Mouse (Mus musculus) embryonic fibroblast, embryonic 13.5 days (primary cell): ENCODE measurements around the gene Litaf.

Source experiments
- CTCF ChIP-seq: IDR thresholded peaks from 2 replicates; pipeline ENCODE4 v1.5.1; 2011; ENCODE audit warnings: mild to moderate bottlenecking, control low read depth, low read length, moderate library complexity, borderline replicate concordance; ENCODE audit not compliant: insufficient read depth
- POLR2A ChIP-seq: IDR thresholded peaks from 2 replicates; pipeline ENCODE4 v1.6.1; 2011; ENCODE audit warnings: low read depth, mild to moderate bottlenecking, control low read depth, low read length, moderate library complexity

- no peak for TF ChIP-seq CTCF
- TF ChIP-seq POLR2A: no peak
Observed at GRCm38 (mm10) chr16:11104905-11105304, 38.9 kb upstream of the Litaf start.
